Comparison of ENCODE assay signal across 8 mouse cellular contexts in genomic region chr11:60811054-60811460, GRCm38 (mm10). TPM values are rescaled to one million over a fixed set of nuclear protein-coding genes. Genes with fewer than 3 reads are reported as not detected.
A peak's percentile ranks its signal among the peaks of the same experiment; 100 is the strongest.
DNase-seq lines count a peak whose midpoint lies in the region; ATAC-seq and TF ChIP-seq lines count a peak whose summit lies in the region.

No protein-coding gene starts in this region.

- peak overlapping the region; percentile 73 for H3K4me3 ChIP-seq in G1E (ENCODE audit: low read depth, low read length)
- H3K4me3 ChIP-seq in forebrain, embryonic 16.5 days (replicated peaks; ENCODE audit: low read length), result peak overlapping the region; percentile 55
- peak overlapping the region; percentile 54 for H3K4me3 ChIP-seq in lung, embryonic 15.5 days

- DNase-seq in G1E (ENCODE audit: low spot score), result peak; percentile 95
- peak; percentile 84 to 89 for DNase-seq in cerebellum, adult 18-20 months
- DNase-seq in heart, postnatal 36 days, result peak; percentile 89 to 91
- peak; percentile 87 to 88 for DNase-seq in layer of hippocampus, adult 8-10 months (ENCODE audit: low spot score in 2 of 2)
- DNase-seq in ovary, adult 18-20 months (ENCODE audit: low spot score), result peak; percentile 95
- peak; percentile 92 for DNase-seq in thymus, postnatal 0 days (ENCODE audit: low spot score)

- no peaks in the 10 kb centered on the region for H3K9me3 ChIP-seq in G1E (replicated peaks)
- H3K9me3 ChIP-seq in forebrain, embryonic 16.5 days (ENCODE audit: control insufficient read depth, low read length), result no peaks in the 10 kb centered on the region
- no peaks in the 10 kb centered on the region for H3K9me3 ChIP-seq in lung, embryonic 15.5 days

- no peak for TF ChIP-seq CTCF in G1E (IDR thresholded peaks at IDR 0.05; ENCODE audit: low read depth, low read length)

- peak overlapping the region; percentile 94 for H3K4me2 ChIP-seq in forebrain, embryonic 16.5 days (ENCODE audit: low read length)
- H3K4me2 ChIP-seq in lung, embryonic 15.5 days, result peak overlapping the region; percentile 91

- peaks cover 4% of the 10 kb centered on the region; the same call in 1 of the 2 replicates for H3K27me3 ChIP-seq in G1E (ENCODE audit: insufficient read depth, low read length)
- no peaks in the 10 kb centered on the region for H3K27me3 ChIP-seq in forebrain, embryonic 16.5 days (replicated peaks; ENCODE audit: control insufficient read depth, insufficient read depth, low read length)
- no peaks in the 10 kb centered on the region for H3K27me3 ChIP-seq in lung, embryonic 15.5 days

- peak; percentile 99 for ATAC-seq in G1E (ENCODE audit: extremely low read depth, insufficient number of reproducible peaks, low FRiP score, poor library complexity, severe bottlenecking)
- ATAC-seq in forebrain, embryonic 16.5 days, result peak; percentile 100
- ATAC-seq in lung, embryonic 15.5 days (ENCODE audit: borderline replicate concordance, extremely low read depth, low FRiP score, low TSS enrichment), result peak; percentile 99

- WGBS in forebrain, embryonic 16.5 days, result under 1% methylated on average over 29 of the region's 29 CpGs
- under 1% methylated on average over 29 of the region's 29 CpGs for WGBS in lung, embryonic 15.5 days

- intact Hi-C loops in heart, postnatal 36 days (cut with DNase I), result no loop called here

- H3K4me1 ChIP-seq in G1E (ENCODE audit: insufficient read depth, low read depth, low read length), result peaks cover 48% of the 10 kb centered on the region
- peaks cover 7% of the 10 kb centered on the region for H3K4me1 ChIP-seq in forebrain, embryonic 16.5 days (replicated peaks; ENCODE audit: control insufficient read depth, insufficient read depth, low read length)
- peaks cover 32% of the 10 kb centered on the region for H3K4me1 ChIP-seq in lung, embryonic 15.5 days

- H3K27ac ChIP-seq in forebrain, embryonic 16.5 days (ENCODE audit: low read length), result no peak overlapping the region
- H3K27ac ChIP-seq in lung, embryonic 15.5 days, result peak overlapping the region; percentile 56; the same call in 1 of the 2 replicates

- H3K36me3 ChIP-seq in G1E (replicated peaks), result peaks cover 26% of the 10 kb centered on the region
- H3K36me3 ChIP-seq in forebrain, embryonic 16.5 days (ENCODE audit: control insufficient read depth, insufficient read depth), result no peaks in the 10 kb centered on the region
- H3K36me3 ChIP-seq in lung, embryonic 15.5 days, result no peaks in the 10 kb centered on the region

- H3K9ac ChIP-seq in forebrain, embryonic 16.5 days (replicated peaks; ENCODE audit: low read depth, low read length), result 0 out of 2 replicates have a peak overlapping the region, but pooled peaks have one; percentile 17
- H3K9ac ChIP-seq in lung, embryonic 15.5 days, result peak overlapping the region; percentile 46

RNA-seq across cellular contexts. Expression of gene Shmt1, which starts 0.5 kb away (rescaled TPM):
- total RNA-seq in G1E (2014; fragmentation: Nextera tagmentation), result 22.2 and 24.7 TPM in 2 replicates
- 107 and 120 TPM in 2 replicates for total RNA-seq in G1E (2017)
- polyA plus RNA-seq in G1E (2012), result 6.7 and 11.1 TPM in 2 replicates
- polyA plus RNA-seq in forebrain, embryonic 16.5 days (2015; fragmentation: Nextera tagmentation; extraction: Ambion mirVana), result 14.9 and 17.7 TPM in 2 replicates
- total RNA-seq in heart, postnatal 36 days (2021), result 1 to 10 TPM; 8.8 to 9.1 TPM
- total RNA-seq in layer of hippocampus, adult 8-10 months (2022), result 10 to 100 TPM in 1 of 4 experiments, 1 to 10 TPM in 3; 4.4 to 11.7 (median 8.5) TPM
- polyA plus RNA-seq in lung, embryonic 15.5 days (2015; fragmentation: Nextera tagmentation; extraction: Ambion mirVana), result 58.3 and 58.5 TPM in 2 replicates
- 63.4 and 67.0 TPM in 2 replicates for polyA plus RNA-seq in thymus, postnatal 0 days (2015; fragmentation: Nextera tagmentation; extraction: Ambion mirVana)

RNA-seq across cellular contexts. Expression of gene Dhrs7b, which starts 19.4 kb away (rescaled TPM):
- total RNA-seq in G1E (2014; fragmentation: Nextera tagmentation), result 15.2 and 15.7 TPM in 2 replicates
- 21.9 and 23.9 TPM in 2 replicates for total RNA-seq in G1E (2017)
- polyA plus RNA-seq in G1E (2012), result 2.6 and 3.2 TPM in 2 replicates
- polyA plus RNA-seq in forebrain, embryonic 16.5 days (2015; fragmentation: Nextera tagmentation; extraction: Ambion mirVana), result 29.5 and 34.5 TPM in 2 replicates
- 10 to 100 TPM; 19.4 to 19.7 TPM for total RNA-seq in heart, postnatal 36 days (2021)
- 10 to 100 TPM; 26.3 to 27.9 (median 27.4) TPM for total RNA-seq in layer of hippocampus, adult 8-10 months (2022)
- polyA plus RNA-seq in lung, embryonic 15.5 days (2015; fragmentation: Nextera tagmentation; extraction: Ambion mirVana), result 41.0 and 41.4 TPM in 2 replicates
- 32.2 and 33.2 TPM in 2 replicates for polyA plus RNA-seq in thymus, postnatal 0 days (2015; fragmentation: Nextera tagmentation; extraction: Ambion mirVana)

RNA-seq across cellular contexts. Expression of gene Smcr8, which starts 33.7 kb away (rescaled TPM):
- total RNA-seq in G1E (2014; fragmentation: Nextera tagmentation) (54.9 and 56.1 TPM in 2 replicates), G1E (2017) (42.1 and 44.7 TPM in 2 replicates)
- polyA plus RNA-seq in G1E (2012), result 1.8 and 2.4 TPM in 2 replicates
- polyA plus RNA-seq in forebrain, embryonic 16.5 days (2015; fragmentation: Nextera tagmentation; extraction: Ambion mirVana), result 7.0 and 7.8 TPM in 2 replicates
- total RNA-seq in heart, postnatal 36 days (2021), result 10 to 100 TPM; 14.5 to 15.3 TPM
- 10 to 100 TPM; 31.6 to 38.1 (median 35.7) TPM for total RNA-seq in layer of hippocampus, adult 8-10 months (2022)
- 4.5 and 5.3 TPM in 2 replicates for polyA plus RNA-seq in lung, embryonic 15.5 days (2015; fragmentation: Nextera tagmentation; extraction: Ambion mirVana)
- 4.7 TPM in 2 replicates for polyA plus RNA-seq in thymus, postnatal 0 days (2015; fragmentation: Nextera tagmentation; extraction: Ambion mirVana)

RNA-seq across cellular contexts. Expression of gene Top3a, which starts 33.9 kb away (rescaled TPM):
- 20.3 and 24.0 TPM in 2 replicates for total RNA-seq in G1E (2014; fragmentation: Nextera tagmentation)
- 20.3 and 24.0 TPM in 2 replicates for total RNA-seq in G1E (2017)
- 8.4 and 11.1 TPM in 2 replicates for polyA plus RNA-seq in G1E (2012)
- polyA plus RNA-seq in forebrain, embryonic 16.5 days (2015; fragmentation: Nextera tagmentation; extraction: Ambion mirVana), result 11.5 and 12.2 TPM in 2 replicates
- 1 to 10 TPM; 4.5 to 5.3 TPM for total RNA-seq in heart, postnatal 36 days (2021)
- 1 to 10 TPM; 5.6 to 8.8 (median 6.3) TPM for total RNA-seq in layer of hippocampus, adult 8-10 months (2022)
- polyA plus RNA-seq in lung, embryonic 15.5 days (2015; fragmentation: Nextera tagmentation; extraction: Ambion mirVana), result 17.0 and 17.2 TPM in 2 replicates
- 13.5 and 14.5 TPM in 2 replicates for polyA plus RNA-seq in thymus, postnatal 0 days (2015; fragmentation: Nextera tagmentation; extraction: Ambion mirVana)
